Mouse (Mus musculus) limb, embryonic 13.5 days (tissue): ENCODE data around the gene Ppfia1. TPM values are rescaled to one million over a fixed set of nuclear protein-coding genes. Genes with fewer than 3 reads are reported as not detected.

Experiments used
- ATAC-seq: fragments of 200-750 bp; cut with Nextera tagmentation; 2 replicates; pipeline ENCODE4 v1.8.0; 2017; ENCODE audit warnings: low read depth, moderate number of reproducible peaks, moderate TSS enrichment; ENCODE audit not compliant: low FRiP score
- H3K27ac ChIP-seq: fragments of 300-500 bp; sonication (generic); 2 replicates; pipeline ENCODE4 v1.5.1; 2015; ENCODE audit warnings: inconsistent platforms, mild to moderate bottlenecking, moderate library complexity
- H3K27me3 ChIP-seq: fragments of 300-500 bp; sonication (generic); 2 replicates; pipeline ENCODE4 v1.6.1; 2015; ENCODE audit warnings: mild to moderate bottlenecking, inconsistent platforms
- H3K36me3 ChIP-seq: fragments of 300-500 bp; sonication (generic); 2 replicates; pipeline ENCODE4 v1.6.1; 2015; ENCODE audit warnings: inconsistent platforms, mild to moderate bottlenecking, moderate library complexity
- H3K4me1 ChIP-seq: fragments of 300-500 bp; sonication (generic); 2 replicates; pipeline ENCODE4 v1.6.1; 2015; ENCODE audit warnings: inconsistent platforms
- H3K4me2 ChIP-seq: fragments of 300-500 bp; sonication (generic); replicated peaks from 2 replicates; pipeline ENCODE4 v1.6.1; 2015; ENCODE audit warnings: inconsistent platforms, mild to moderate bottlenecking, moderate library complexity
- H3K4me3 ChIP-seq: fragments of 300-500 bp; sonication (generic); 2 replicates; pipeline ENCODE4 v1.5.1; 2015; ENCODE audit warnings: moderate library complexity, mild to moderate bottlenecking, inconsistent platforms
- H3K9ac ChIP-seq: fragments of 300-500 bp; sonication (generic); 2 replicates; pipeline ENCODE4 v1.6.1; 2015; ENCODE audit warnings: mild to moderate bottlenecking, inconsistent platforms
- H3K9me3 ChIP-seq: fragments of 300-500 bp; sonication (generic); 2 replicates; pipeline ENCODE4 v1.6.1; 2016; ENCODE audit warnings: inconsistent platforms
- WGBS: fragments of 180-500 bp; shearing (Covaris S2); methylation state at CpG from one replicate; pipeline ENCODE4 v1.1.7; 2015; 5-methylcytosine and 5-hydroxymethylcytosine counted together
- polyA plus RNA-seq: library from polyadenylated mRNA; unstranded; fragments of >200 nt; fragmentation: Nextera tagmentation; extraction: Ambion mirVana; gene quantifications from 2 replicates; pipeline ENCODE4 v1.2.1, GENCODE M21; 2015

Ppfia1 gene
- polyA plus RNA-seq, 1 experiment from 2014 or later = 43.2 TPM

DNA sequence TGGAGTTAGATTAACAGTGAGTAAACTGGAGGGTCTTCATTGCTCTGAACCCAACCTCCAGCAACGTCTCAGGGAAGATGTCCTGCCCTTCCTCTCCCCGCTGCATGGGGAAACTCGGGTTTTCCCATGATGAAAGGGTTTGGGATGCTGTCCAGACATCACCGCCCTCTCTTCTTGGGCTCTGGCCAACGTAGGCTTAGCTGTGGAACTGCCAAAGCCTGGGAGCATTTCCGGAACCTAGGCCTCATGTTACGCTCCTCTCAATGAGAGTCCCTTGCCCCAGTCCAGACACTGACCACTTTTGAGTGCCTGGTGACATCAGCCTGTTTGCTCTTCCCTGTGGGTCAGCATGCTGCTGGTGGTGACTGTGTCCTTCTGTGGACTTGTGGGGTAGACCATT lies 15.9 kb upstream of the Ppfia1 start:
- H3K27ac ChIP-seq = no peak overlapping the region
- no peak overlapping the region for H3K9ac ChIP-seq
- H3K9me3 ChIP-seq = no peaks in the 10 kb centered on the region
- H3K4me3 ChIP-seq = no peak overlapping the region
- no peak for ATAC-seq
- H3K4me1 ChIP-seq = 0 out of 2 replicates have a peak, but pooled peaks cover 4% of the 10 kb centered on the region
- no peaks in the 10 kb centered on the region for H3K36me3 ChIP-seq
- WGBS = 67% methylated on average over 7 of the region's 7 CpGs
- no peaks in the 10 kb centered on the region for H3K27me3 ChIP-seq
- H3K4me2 ChIP-seq = no peak overlapping the region

DNA sequence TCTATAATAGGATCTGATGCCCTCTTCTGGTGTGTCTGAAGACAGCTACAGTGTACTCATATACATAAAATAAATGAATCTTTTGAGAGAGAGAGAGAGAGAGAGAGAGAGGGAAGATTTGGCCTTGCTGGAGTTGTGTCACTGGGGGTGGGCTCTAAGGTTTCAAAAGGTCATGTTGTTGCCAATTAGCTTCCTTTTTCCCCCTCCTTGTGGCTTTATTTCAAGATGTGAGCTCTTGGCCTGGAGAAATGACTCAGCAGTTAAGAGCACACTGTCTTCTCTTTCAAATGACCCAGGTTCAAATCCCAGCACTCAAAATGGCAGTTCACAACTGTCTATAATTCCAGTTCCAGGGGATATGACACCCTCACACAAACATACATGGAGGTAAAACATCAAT lies 14.6 kb upstream of the Ppfia1 start:
- no peaks in the 10 kb centered on the region for H3K9me3 ChIP-seq
- no peak overlapping the region for H3K4me2 ChIP-seq
- H3K9ac ChIP-seq = no peak overlapping the region
- H3K36me3 ChIP-seq = no peaks in the 10 kb centered on the region
- no peak overlapping the region for H3K4me3 ChIP-seq
- ATAC-seq = no peak
- H3K4me1 ChIP-seq = 0 out of 2 replicates have a peak, but pooled peaks cover 4% of the 10 kb centered on the region
- H3K27me3 ChIP-seq = no peaks in the 10 kb centered on the region
- H3K27ac ChIP-seq = no peak overlapping the region

- no peaks in the 10 kb centered on the region for H3K27me3 ChIP-seq
- WGBS = 54% methylated on average over 3 of the region's 3 CpGs
- no peak for ATAC-seq
These were observed 13.6 kb upstream of the Ppfia1 start for GRCm38 (mm10) chr7:144566921-144567682.

GRCm38 (mm10) chr7:144563456-144564155 lies 10.1 kb upstream of the Ppfia1 start:
- no peaks in the 10 kb centered on the region for H3K4me1 ChIP-seq
- H3K36me3 ChIP-seq = no peaks in the 10 kb centered on the region
- H3K27me3 ChIP-seq = no peaks in the 10 kb centered on the region
- no peak overlapping the region for H3K4me2 ChIP-seq
- H3K27ac ChIP-seq = no peak overlapping the region
- ATAC-seq = no peak
- H3K9me3 ChIP-seq = no peaks in the 10 kb centered on the region
- WGBS = 60% methylated on average over 9 of the region's 9 CpGs
- no peak overlapping the region for H3K4me3 ChIP-seq
- H3K9ac ChIP-seq = peak overlapping the region; percentile 31; the same call in 1 of the 2 replicates

More at GRCm38 (mm10) chr7:144566921-144567682, 13.6 kb upstream of the Ppfia1 start:
- Histone ChIP-seq H3K27ac (no peak overlapping the region), H3K4me1 (0 out of 2 replicates have a peak, but pooled peaks cover 4% of the 10 kb centered on the region), H3K36me3 (no peaks in the 10 kb centered on the region), H3K4me2 (no peak overlapping the region), H3K4me3 (no peak overlapping the region), H3K9ac (no peak overlapping the region), H3K9me3 (no peaks in the 10 kb centered on the region)

- ATAC-seq = no peak
- no peak overlapping the region for H3K9ac ChIP-seq
- no peaks in the 10 kb centered on the region for H3K9me3 ChIP-seq
- H3K4me2 ChIP-seq = no peak overlapping the region
- H3K36me3 ChIP-seq = no peaks in the 10 kb centered on the region
- H3K4me3 ChIP-seq = no peak overlapping the region
- no peaks in the 10 kb centered on the region for H3K27me3 ChIP-seq
- WGBS = 8% methylated on average over 3 of the region's 3 CpGs
- H3K4me1 ChIP-seq = no peaks in the 10 kb centered on the region
- H3K27ac ChIP-seq = no peak overlapping the region
These were observed 8.5 kb upstream of the Ppfia1 start for GRCm38 (mm10) chr7:144562016-144562415.

DNA sequence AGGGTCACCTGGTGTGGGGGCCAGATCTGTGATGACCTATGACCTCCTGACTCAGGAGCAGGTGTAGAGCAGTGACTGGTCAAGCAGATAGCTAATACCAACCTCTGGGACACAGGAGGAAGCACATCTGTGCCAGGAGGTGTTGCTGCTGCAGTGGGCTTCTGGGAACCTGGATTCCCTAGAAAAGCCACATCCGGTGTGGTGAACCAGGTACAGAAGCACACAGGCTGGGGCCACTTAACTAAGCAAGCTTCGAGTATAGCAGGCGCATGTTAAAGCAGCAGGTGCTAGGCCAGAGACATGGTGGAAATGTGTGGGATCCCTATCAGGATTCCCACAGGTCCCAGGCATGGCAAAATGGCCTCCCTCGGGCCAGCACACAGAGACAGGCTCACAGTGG lies 7.1 kb upstream of the Ppfia1 start:
- WGBS = 80% methylated on average over 4 of the region's 4 CpGs
- Histone ChIP-seq H3K4me1 (no peaks in the 10 kb centered on the region), H3K36me3 (no peaks in the 10 kb centered on the region), H3K4me3 (no peak overlapping the region), H3K4me2 (no peak overlapping the region), H3K9me3 (no peaks in the 10 kb centered on the region), H3K27me3 (no peaks in the 10 kb centered on the region), H3K9ac (no peak overlapping the region), H3K27ac (no peak overlapping the region)
- no peak for ATAC-seq

GRCm38 (mm10) chr7:144558552-144558951 lies 5.0 kb upstream of the Ppfia1 start:
- 0 out of 2 replicates have a peak, but pooled peaks cover 3% of the 10 kb centered on the region for H3K4me1 ChIP-seq
- H3K4me2 ChIP-seq = no peak overlapping the region
- H3K27me3 ChIP-seq = no peaks in the 10 kb centered on the region
- H3K27ac ChIP-seq = no peak overlapping the region
- H3K4me3 ChIP-seq = no peak overlapping the region
- H3K36me3 ChIP-seq = no peaks in the 10 kb centered on the region
- no peak overlapping the region for H3K9ac ChIP-seq
- no peak for ATAC-seq
- no peaks in the 10 kb centered on the region for H3K9me3 ChIP-seq
- WGBS = 50% methylated on average over 6 of the region's 6 CpGs

DNA sequence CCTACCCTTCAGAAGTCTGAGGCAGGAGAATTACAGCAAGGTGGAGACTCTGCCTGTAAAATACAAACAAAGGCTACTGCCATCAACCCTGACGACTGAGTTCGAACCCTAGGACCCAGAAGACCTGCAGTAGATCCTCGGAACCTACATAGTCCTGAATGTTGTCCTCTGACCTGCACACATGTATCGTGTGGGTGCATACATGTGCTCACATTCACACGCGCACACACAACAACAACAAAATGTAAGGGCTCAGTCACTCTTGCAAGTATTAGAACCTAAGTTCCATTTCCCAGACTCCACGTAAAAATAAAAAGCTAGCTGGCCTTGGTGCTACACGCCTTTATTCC lies 569 bp upstream of the Ppfia1 start:
- Histone ChIP-seq H3K9ac (peak overlapping the region; percentile 70), H3K4me1 (peaks cover 20% of the 10 kb centered on the region), H3K4me3 (peak overlapping the region; percentile 97), H3K36me3 (peaks cover 30% of the 10 kb centered on the region), H3K9me3 (no peaks in the 10 kb centered on the region), H3K27ac (no peak overlapping the region), H3K4me2 (peak overlapping the region; percentile 73), H3K27me3 (no peaks in the 10 kb centered on the region)
- 28% methylated on average over 8 of the region's 8 CpGs for WGBS
- ATAC-seq = 0 out of 2 replicates have a peak, but pooled peaks have one; percentile 41

DNA sequence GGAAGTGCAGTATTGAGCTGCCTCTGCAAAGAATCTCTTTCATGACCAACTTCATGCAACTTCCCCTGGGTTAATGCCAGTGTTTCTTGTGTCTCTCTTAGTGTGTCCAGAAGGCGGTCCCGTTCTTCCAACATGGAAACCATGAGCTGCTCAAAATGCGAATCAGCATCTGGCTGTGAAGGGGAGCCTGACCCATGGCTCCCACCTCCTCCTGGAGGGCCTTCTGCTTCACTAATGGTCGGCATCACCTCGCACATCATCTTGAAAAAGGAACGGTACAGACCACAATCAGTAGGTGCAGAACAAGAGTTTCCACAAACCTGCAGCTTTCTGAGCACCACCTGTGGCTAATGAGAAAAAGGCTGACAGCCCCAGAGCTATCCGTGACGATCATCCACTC lies 1.3 kb downstream of the Ppfia1 start:
- Histone ChIP-seq H3K9me3 (no peaks in the 10 kb centered on the region), H3K27me3 (no peaks in the 10 kb centered on the region), H3K9ac (peak overlapping the region; percentile 97), H3K4me2 (peak overlapping the region; percentile 82), H3K4me3 (peak overlapping the region; percentile 97), H3K27ac (no peak overlapping the region), H3K4me1 (peaks cover 20% of the 10 kb centered on the region), H3K36me3 (peaks cover 40% of the 10 kb centered on the region)
- ATAC-seq = no peak
- 86% methylated on average over 8 of the region's 8 CpGs for WGBS

DNA sequence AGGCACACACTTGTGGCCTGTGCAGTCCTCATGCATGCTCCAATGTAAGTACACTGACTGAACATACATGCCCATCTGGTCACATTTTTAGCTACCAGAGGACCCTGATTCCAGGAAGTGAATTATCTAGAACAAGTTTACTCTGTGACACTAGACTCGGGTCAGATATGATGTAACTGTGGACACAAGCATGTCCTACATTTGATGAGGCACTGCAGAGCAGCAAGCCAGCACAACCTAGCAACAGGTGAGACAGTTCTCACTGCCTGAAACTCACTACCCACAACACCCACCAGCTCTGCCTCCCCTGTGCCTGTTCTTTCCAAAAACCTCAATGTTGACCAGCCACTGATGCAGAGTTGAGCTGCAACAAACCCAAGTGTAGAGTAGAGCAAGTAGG lies 2.7 kb downstream of the Ppfia1 start:
- WGBS = 89% methylated on average over 1 of the region's 1 CpGs
- Histone ChIP-seq H3K4me3 (no peak overlapping the region), H3K4me1 (peaks cover 20% of the 10 kb centered on the region), H3K27me3 (no peaks in the 10 kb centered on the region), H3K36me3 (peaks cover 51% of the 10 kb centered on the region), H3K9me3 (no peaks in the 10 kb centered on the region), H3K27ac (no peak overlapping the region), H3K9ac (no peak overlapping the region), H3K4me2 (no peak overlapping the region)
- no peak for ATAC-seq

GRCm38 (mm10) chr7:144549904-144550566 lies 3.5 kb downstream of the Ppfia1 start:
- Histone ChIP-seq H3K36me3 (peaks cover 58% of the 10 kb centered on the region), H3K4me1 (peaks cover 20% of the 10 kb centered on the region), H3K9ac (no peak overlapping the region), H3K9me3 (no peaks in the 10 kb centered on the region), H3K27me3 (no peaks in the 10 kb centered on the region), H3K27ac (no peak overlapping the region), H3K4me3 (no peak overlapping the region), H3K4me2 (no peak overlapping the region)
- ATAC-seq = no peak
- 96% methylated on average over 2 of the region's 2 CpGs for WGBS

- H3K36me3 ChIP-seq = peaks cover 45% of the 10 kb centered on the region
- no peak overlapping the region for H3K27ac ChIP-seq
- WGBS = 88% methylated on average over 3 of the region's 3 CpGs
- no peaks in the 10 kb centered on the region for H3K27me3 ChIP-seq
- no peaks in the 10 kb centered on the region for H3K9me3 ChIP-seq
- no peak overlapping the region for H3K4me3 ChIP-seq
- no peak overlapping the region for H3K4me2 ChIP-seq
- no peak for ATAC-seq
- H3K4me1 ChIP-seq = no peaks in the 10 kb centered on the region
- no peak overlapping the region for H3K9ac ChIP-seq
These were observed 8.3 kb downstream of the Ppfia1 start for GRCm38 (mm10) chr7:144545231-144545630.
